Mouse (Mus musculus): ENCODE measurements around the gene Plk5. TPM values are rescaled to one million over a fixed set of nuclear protein-coding genes. Genes with fewer than 3 reads are reported as not detected.
A peak's percentile ranks its signal among the peaks of the same experiment; 100 is the strongest.

Plk5 gene
- total RNA-seq, 2 experiments from 2014 or later = 0.10 to 0.45 TPM

DNA sequence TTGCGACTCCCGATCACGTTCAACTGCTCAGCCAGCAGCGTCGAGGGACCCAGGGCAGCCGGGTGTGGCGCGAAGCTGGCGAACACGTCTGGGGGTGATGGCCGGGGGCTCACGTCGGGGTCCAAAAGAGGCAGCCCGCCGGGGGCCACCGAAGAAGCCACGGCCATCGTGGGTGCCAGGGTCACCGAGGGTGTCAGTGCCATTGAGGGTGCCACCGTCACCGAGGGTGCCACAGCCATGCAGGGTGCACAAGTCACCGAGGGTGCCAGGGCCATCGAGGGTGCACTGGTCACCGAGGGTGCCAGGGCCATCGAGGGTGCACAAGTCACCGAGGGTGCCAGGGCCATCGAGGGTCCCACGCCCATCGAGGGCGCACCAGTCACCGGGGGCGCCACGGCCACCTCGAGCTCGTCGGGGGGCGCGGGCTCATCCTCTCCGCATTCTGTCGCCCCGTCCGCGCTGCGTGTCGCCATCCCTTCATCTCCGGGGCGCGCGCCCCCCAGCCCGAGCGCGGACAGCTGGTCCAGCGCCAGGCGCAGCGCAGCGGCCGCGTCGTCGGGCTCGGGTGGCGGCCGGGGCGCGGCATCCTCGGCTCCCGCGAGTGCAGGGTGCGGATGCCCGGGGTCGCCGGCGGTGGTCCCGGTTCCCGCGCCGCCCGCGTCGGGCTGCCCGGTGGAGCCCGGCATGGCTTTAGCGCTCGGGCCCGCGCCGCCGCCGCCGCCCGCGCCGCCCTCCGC lies 30.6 kb downstream of the Plk5 start:
- intact Hi-C loops (cut with DNase I) = no loop called here
- TF ChIP-seq CTCF (IDR thresholded peaks at IDR 0.05) = no peak
- H3K27ac ChIP-seq = peak overlapping the region; percentile 55
- DNase-seq = peak; percentile 63
- H3K4me3 ChIP-seq = peak overlapping the region; percentile 92

DNA sequence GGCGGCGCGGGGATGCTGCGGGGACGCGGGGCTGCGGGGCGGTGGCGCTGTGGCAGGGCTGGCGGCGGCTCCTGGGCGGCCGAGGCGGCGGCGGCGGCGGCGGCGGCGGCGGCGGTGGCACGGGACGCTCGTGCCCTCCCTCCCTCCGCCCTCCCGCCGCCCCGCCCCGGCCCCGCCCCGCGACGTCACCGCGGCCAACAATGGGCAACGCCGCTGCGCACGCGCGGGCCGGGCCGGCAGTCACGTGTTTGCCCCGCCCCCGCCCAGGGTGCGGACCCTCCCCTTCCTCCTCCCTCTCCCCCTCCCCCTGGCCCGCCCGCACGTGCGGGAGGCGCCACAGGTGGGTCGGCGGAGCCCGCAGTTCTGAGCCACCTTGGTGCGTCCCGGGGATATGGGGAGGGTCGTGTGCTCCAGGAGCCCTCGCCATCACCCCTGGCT lies 31.3 kb downstream of the Plk5 start, which contains the start of gene Mex3d:
Gene Mex3d (minus strand): TSS at position 138 of the 438 bp plus-strand sequence.
- DNase-seq = peak; percentile 94
- intact Hi-C loops (cut with DNase I) = no loop called here
- peak within 1 kb of the TSS; percentile 93 for H3K27ac ChIP-seq
- no peak for TF ChIP-seq CTCF (IDR thresholded peaks at IDR 0.05)
- H3K4me3 ChIP-seq = peak within 1 kb of the TSS; percentile 92

DNA sequence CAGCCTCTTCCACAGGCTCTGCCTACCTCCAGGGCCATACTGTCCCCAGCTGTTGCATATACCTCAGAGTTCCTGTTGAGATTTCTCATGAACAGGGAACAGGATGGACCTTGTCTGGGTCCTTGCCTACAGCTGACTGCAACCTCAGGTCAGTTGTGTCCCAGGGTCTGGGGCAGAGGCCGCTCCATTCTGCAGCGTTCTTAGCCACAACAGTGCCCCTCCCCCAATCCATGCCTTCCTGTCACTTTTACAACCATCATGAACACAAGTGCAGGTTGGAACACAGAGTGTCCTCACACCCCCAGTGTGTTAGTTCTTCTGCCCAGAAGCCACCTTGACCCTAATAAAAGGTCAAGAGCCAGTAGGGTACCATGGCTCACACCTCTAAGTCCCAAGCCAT lies 32.5 kb downstream of the Plk5 start:
- no peak for DNase-seq
- H3K4me3 ChIP-seq = no peak overlapping the region
- TF ChIP-seq CTCF (IDR thresholded peaks at IDR 0.05) = no peak
- peak overlapping the region; percentile 10; the same call in 1 of the 2 replicates for H3K27ac ChIP-seq
- intact Hi-C loops (cut with DNase I) = no loop called here

DNA sequence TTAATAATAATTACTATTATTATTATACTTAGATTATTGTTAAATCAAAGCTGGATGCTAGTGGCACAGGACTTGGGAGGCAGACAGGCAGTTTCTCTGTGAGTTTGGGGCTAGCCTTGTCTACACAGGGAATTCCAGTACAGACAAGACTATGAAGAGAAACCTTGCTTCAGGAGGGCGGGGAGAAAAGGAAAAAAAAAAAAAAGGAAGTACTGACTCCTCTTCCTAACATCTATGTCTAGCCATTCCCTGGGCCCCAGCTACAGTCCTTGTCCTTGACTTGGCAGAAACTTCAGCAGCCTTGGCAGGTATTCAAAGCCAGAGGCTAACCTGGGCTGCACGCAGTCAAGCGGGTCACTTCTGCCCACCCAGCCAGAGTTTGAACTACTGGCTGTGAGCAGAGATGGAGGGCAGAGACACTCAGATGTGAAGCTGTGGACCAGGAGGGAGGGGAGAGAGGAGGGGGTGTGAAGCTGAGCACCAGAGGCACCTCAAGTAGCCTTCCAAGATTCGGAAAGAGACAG lies 33.0 kb downstream of the Plk5 start:
- no peak for DNase-seq
- intact Hi-C loops (cut with DNase I) = no loop called here
- TF ChIP-seq CTCF (IDR thresholded peaks at IDR 0.05) = no peak
- Histone ChIP-seq H3K4me3 (no peak overlapping the region), H3K27ac (no peak overlapping the region)

DNA sequence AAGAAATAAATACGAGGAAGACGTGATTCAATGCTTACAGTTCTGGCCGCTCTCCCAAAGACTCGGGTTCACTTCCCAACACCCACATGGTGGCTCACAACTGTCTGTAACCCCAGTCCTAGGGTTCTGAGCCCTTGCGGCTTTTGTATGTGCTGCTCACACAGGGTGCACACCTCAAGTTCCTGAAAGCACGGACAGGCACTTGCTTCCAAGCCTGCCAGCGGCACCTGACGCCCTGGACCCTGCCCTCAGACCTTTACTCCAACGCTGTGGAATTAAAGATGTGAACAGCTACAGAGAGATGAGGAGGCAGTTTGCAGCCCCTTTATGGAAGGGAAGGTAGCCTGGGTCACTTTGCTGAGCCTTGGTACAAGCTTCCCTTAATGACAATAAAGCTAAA lies 34.4 kb downstream of the Plk5 start:
- intact Hi-C loops (cut with DNase I) = no loop called here

DNA sequence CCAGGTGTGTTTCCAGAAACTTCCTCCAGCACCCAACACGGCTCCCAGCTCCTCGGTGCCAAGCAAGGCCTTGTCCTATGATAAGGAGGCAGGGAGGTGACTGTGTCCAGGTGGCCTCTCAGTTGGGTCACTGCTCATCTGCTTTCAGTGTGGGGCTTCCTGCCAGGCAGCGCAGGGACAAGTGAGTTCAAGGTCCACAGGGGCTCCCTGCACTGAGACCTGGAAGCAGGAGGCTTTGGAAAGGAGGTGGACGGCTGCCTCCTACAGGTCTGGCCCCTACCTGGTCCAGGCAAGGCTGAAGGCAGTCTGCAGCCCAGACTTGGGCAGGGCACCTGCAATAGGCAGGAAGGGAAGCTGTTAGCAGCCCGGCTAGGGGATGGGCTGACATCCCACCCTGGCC lies 36.4 kb downstream of the Plk5 start:
- intact Hi-C loops (cut with DNase I) = no loop called here
- no peak for TF ChIP-seq CTCF (IDR thresholded peaks at IDR 0.05)
- Histone ChIP-seq H3K4me3 (no peak overlapping the region), H3K27ac (no peak overlapping the region)
- DNase-seq = no peak

More for the DNA sequence above, 34.4 kb downstream of the Plk5 start:
- no peak for DNase-seq
- no peak overlapping the region for H3K27ac ChIP-seq
- no peak for TF ChIP-seq CTCF (IDR thresholded peaks at IDR 0.05)
- H3K4me3 ChIP-seq = no peak overlapping the region

DNA sequence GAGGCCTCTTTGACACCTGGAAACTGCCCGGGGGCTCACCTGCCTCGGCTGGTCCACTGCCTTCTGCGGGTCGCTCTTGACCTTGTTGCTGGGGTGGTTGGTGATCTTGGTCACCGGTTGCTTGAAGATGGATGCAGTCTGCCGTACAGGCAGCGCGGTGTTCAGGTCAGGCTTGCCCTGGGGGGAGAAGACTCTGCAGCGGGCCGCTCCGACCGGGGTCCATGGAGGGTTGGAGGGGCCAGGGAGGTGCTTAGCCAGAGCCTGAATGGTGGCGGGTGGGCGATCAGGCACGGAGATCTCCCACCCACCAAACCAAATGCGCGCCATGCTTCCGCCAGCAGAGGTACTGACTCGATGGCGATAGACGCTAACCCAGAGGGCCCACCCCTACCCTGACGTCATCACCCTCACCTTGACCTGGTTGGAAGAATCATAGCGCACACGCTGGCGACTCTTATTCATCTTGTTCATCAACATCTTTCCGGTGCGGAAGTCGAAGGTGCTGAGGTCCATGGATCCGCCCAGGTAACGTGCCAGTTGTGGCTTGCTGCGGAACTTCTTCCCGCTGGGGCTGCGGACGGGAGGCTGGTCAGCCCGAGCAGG lies 38.9 kb downstream of the Plk5 start:
- no peak overlapping the region for H3K4me3 ChIP-seq
- intact Hi-C loops (cut with DNase I) = no loop called here
- H3K27ac ChIP-seq = no peak overlapping the region
- no peak for TF ChIP-seq CTCF (IDR thresholded peaks at IDR 0.05)
- no peak for DNase-seq

DNA sequence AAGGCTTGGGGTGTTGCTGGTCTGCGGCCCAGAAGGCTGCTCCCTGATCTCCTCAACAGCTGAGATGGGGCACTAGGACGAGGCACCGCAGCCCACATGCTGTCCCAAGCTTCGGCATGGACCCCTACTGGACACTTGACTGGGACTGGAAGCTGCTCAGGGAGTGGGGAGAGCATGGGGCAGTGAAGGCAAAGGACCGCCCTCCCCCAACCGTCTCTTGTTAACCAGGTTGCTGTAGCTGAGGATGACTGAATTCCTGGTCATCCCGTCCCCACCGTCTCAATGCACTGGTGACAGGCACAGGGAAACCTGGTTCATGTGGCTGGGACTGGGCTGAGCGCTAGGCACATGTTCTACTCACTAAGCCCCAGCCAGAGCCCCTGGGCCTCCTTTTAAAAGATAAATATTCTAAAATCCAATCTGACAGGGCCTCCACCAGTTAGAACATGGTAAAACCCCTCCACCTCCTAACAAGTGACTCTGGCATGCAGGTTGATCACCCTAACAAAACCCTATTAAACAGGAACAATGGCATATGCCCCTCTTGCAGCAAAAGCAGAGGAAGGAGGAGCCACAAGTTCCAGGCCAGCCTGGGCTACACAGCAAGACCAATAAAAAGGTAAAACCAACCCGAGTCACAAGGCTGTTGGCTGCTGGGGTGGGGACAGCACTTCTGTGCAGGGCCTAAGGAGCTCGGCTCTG lies 40.7 kb downstream of the Plk5 start:
- TF ChIP-seq CTCF (IDR thresholded peaks at IDR 0.05) = no peak
- no peak for DNase-seq
- Histone ChIP-seq H3K27ac (peak overlapping the region; percentile 100; the same call in 1 of the 2 replicates), H3K4me3 (no peak overlapping the region)
- intact Hi-C loops (cut with DNase I) = no loop called here

DNA sequence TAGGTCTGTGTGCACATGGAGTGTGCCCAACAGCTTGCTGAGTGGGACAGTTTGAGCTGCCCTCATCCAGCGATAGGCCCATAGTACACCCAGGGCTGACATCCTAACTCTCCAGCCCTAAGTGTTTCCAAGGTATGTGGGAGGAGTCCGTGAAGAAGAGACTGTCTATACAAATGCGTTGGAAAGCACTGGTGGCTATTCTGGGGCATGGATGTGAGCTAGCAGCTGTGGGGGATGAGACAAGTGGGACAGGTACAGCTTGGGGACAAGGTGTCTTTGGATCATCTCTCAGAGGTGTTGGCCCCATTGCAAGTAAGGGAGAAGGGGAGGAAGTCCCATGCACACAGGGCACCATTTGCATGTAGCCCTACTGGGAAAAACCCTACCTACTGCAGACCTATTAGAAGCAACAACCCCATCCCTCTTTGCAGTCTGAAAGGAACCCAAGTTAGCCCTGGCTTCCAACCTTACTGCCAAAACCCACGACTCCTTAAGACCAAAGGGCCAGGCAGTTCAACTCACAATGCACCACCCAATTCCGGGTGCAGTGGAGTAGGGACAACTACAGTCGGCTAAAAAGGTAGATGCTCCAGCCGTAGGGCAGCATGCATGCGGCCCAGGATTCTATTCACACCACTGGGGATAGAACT lies 41.4 kb downstream of the Plk5 start:
- Histone ChIP-seq H3K27ac (peak overlapping the region; percentile 100; the same call in 1 of the 2 replicates), H3K4me3 (peak overlapping the region; percentile 79)
- no peak for DNase-seq
- no peak for TF ChIP-seq CTCF (IDR thresholded peaks at IDR 0.05)
- intact Hi-C loops (cut with DNase I) = no loop called here

DNA sequence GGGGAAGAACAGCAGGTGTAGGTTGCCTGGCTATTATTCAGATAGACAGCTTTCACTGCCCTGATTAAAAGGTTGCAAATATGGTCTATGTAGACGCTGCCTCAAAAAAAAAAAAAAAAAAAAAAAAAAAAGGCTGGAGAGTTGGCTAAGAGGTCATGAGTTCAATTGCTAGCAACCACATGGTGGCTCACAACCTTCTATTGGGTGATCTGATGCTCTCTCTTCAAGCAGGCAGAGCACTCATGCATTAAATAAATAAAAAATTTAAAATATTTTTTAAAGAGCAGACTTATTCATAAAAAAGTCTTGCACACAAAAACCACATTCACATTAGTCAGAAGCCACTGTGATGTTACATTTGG lies 41.9 kb downstream of the Plk5 start:
- intact Hi-C loops (cut with DNase I) = no loop called here
- no peak for TF ChIP-seq CTCF (IDR thresholded peaks at IDR 0.05)
- peak overlapping the region; percentile 100 for H3K27ac ChIP-seq
- DNase-seq = no peak
- peak overlapping the region; percentile 79 for H3K4me3 ChIP-seq

DNA sequence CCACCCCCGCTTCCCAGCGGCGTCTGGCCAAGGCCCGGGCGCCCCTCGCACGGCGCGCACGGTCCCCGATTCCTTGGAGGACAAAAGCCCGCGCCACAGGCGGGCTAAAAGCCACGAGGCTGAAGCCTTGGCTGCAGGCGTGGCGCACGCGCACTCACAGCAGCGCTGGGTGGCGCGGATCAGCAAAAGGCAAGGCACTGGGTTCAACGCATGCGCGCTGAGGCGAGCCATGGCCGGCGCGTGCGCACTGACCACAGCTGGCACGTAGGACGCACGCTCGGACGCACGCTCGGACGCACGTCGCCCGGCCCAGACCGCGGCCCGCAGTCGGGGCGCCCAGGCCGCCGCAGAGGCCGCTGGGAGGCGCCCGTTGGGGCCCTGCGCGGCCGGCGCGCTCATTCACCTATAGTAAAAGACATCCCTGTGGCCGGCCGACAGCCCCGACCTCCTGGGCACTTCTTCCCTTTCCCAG lies 42.5 kb downstream of the Plk5 start:
- peak; percentile 30; the same call in 1 of the 2 replicates for TF ChIP-seq CTCF (IDR thresholded peaks at IDR 0.05)
- DNase-seq = peak; percentile 99
- Histone ChIP-seq H3K27ac (peak overlapping the region; percentile 100), H3K4me3 (peak overlapping the region; percentile 79)
- intact Hi-C loops (cut with DNase I) = no loop called here
